Mouse (Mus musculus): ENCODE measurements around the gene Hnf1b. TPM values are rescaled to one million over a fixed set of nuclear protein-coding genes. Genes with fewer than 3 reads are reported as not detected.

Hnf1b gene
- polyA plus RNA-seq, 1 experiment from 2014 or later: 9.5 TPM

DNA sequence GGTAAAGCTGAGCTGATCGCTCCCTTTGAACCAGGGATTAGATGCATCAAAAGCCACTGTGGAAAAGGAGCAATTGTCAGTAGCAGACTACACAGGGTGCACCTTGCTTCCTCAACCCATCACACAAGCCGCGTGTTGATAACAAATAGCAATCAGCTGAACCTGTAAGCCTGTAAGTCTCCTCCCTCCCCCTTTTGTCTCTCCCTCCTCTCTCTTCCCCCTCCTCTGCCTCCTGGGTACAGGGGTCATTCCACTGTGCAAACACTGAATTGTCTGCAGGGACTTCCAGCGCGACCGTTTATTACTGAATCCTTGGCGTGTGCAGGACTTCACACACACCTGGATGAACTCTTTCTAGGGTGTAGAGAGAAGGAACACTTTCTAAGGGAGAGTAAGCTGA, 58.5 kb downstream of the Hnf1b start:
- Histone ChIP-seq H3K27me3 (no peaks in the 10 kb centered on the region), H3K36me3 (no peaks in the 10 kb centered on the region), H3K9ac (no peak overlapping the region), H3K9me3 (no peaks in the 10 kb centered on the region), H3K4me3 (no peak overlapping the region), H3K27ac (no peak overlapping the region), H3K4me1 (0 out of 2 replicates have a peak, but pooled peaks cover 3% of the 10 kb centered on the region), H3K4me2 (no peak overlapping the region)
- no peak for ATAC-seq (ENCODE audit: borderline replicate concordance, extremely low read depth, low FRiP score, low TSS enrichment)
- WGBS: 31% methylated on average over 7 of the region's 7 CpGs

DNA sequence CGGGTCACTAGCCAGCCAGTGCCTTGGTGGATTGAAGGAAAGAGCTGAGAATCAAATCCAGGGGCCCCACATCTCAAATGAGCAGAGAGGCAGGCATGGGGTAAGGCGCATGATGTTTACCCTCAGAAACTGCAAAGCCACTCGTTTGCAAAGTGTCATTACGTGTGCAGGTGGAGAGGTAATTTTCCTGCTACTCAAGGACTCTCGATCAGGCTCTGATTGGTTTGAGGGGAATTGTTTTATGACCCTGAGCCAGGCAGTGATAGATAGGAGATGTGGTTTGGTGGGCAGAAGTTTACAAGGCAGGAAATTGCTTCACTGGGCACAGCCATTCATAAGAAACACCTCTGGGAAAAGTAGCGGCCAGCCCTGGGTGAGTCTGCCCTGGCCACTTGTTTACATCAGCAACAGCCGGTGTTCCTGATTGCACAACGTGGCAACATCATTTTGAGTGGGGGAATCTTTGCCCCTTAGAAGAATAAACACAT, 64.0 kb downstream of the Hnf1b start:
- no peak for ATAC-seq (ENCODE audit: borderline replicate concordance, extremely low read depth, low FRiP score, low TSS enrichment)
- WGBS: 28% methylated on average over 8 of the region's 8 CpGs
- Histone ChIP-seq H3K27ac (no peak overlapping the region), H3K36me3 (no peaks in the 10 kb centered on the region), H3K4me1 (0 out of 2 replicates have a peak, but pooled peaks cover 7% of the 10 kb centered on the region), H3K4me3 (no peak overlapping the region), H3K9me3 (no peaks in the 10 kb centered on the region), H3K27me3 (no peaks in the 10 kb centered on the region), H3K4me2 (no peak overlapping the region), H3K9ac (no peak overlapping the region)

GRCm38 (mm10) chr11:83914501-83914900, 64.6 kb downstream of the Hnf1b start:
- Histone ChIP-seq H3K27me3 (no peaks in the 10 kb centered on the region), H3K36me3 (no peaks in the 10 kb centered on the region), H3K4me2 (no peak overlapping the region), H3K27ac (no peak overlapping the region), H3K9me3 (no peaks in the 10 kb centered on the region), H3K4me3 (no peak overlapping the region), H3K4me1 (0 out of 2 replicates have a peak, but pooled peaks cover 7% of the 10 kb centered on the region), H3K9ac (no peak overlapping the region)
- WGBS: 67% methylated on average over 4 of the region's 4 CpGs
- no peak for ATAC-seq (ENCODE audit: borderline replicate concordance, extremely low read depth, low FRiP score, low TSS enrichment)

- Histone ChIP-seq H3K9me3 (no peaks in the 10 kb centered on the region), H3K27ac (no peak overlapping the region), H3K4me1 (no peaks in the 10 kb centered on the region), H3K9ac (no peak overlapping the region), H3K4me2 (no peak overlapping the region), H3K36me3 (no peaks in the 10 kb centered on the region), H3K4me3 (no peak overlapping the region), H3K27me3 (no peaks in the 10 kb centered on the region)
- WGBS: 35% methylated on average over 2 of the region's 2 CpGs
- ATAC-seq (ENCODE audit: borderline replicate concordance, extremely low read depth, low FRiP score, low TSS enrichment): no peak
Measured at GRCm38 (mm10) chr11:83922600-83922999, 72.7 kb downstream of the Hnf1b start.

DNA sequence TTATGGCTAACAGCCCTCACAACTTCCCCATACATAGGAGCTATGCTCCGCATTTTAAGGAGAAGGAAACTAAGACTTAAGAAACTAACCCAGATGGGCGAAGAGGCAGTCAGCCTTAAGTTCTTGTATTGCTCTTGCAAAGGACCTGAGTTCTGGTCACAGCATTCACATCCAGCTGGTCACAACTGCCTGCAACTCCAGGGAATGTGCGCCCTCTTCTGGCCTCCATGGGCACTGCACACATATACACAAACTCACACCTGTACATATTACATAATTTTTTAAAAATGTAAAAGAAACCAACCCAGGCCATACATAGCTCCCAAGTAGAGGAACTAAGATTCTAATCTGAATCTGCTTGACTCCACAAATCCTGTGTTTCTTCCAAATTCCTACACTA, 77.2 kb downstream of the Hnf1b start:
- no peaks in the 10 kb centered on the region for H3K4me1 ChIP-seq
- no peaks in the 10 kb centered on the region for H3K27me3 ChIP-seq
- no peak overlapping the region for H3K27ac ChIP-seq
- 64% methylated on average over 3 of the region's 3 CpGs for WGBS
- ATAC-seq (ENCODE audit: borderline replicate concordance, extremely low read depth, low FRiP score, low TSS enrichment): no peak
- no peak overlapping the region for H3K9ac ChIP-seq
- H3K36me3 ChIP-seq: no peaks in the 10 kb centered on the region
- no peak overlapping the region for H3K4me2 ChIP-seq
- H3K4me3 ChIP-seq: no peak overlapping the region
- H3K9me3 ChIP-seq: no peaks in the 10 kb centered on the region

DNA sequence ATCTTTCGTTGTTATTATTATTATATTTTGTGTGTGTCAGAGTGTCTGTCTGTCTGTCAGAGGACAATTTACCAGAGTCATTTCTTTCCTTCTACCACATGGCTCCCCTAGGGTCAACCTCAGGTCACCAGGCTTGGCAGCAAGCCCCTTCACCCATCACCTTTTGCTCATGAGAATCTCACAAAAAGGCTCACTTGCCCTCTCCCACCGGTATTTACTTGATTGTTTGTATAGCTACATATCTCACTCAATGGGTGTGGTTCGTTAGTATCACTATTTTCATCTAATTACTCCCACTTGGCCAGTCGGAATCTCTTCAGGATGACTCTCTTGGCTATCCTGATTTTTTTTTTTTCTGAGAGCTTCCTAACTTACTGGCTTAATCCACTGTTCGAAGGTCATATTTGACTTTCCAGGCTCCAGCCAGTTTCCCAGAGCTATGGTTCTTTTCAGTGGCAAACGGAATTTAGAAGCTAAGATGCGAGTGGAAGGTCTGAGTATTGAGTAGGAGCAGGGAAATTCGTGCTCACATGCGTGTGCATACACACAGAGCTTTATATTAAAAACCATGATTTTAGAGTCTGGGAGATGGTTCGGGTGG, 82.7 kb downstream of the Hnf1b start:
- Histone ChIP-seq H3K9me3 (no peaks in the 10 kb centered on the region), H3K9ac (no peak overlapping the region), H3K4me2 (no peak overlapping the region), H3K27ac (no peak overlapping the region), H3K27me3 (no peaks in the 10 kb centered on the region), H3K4me1 (no peaks in the 10 kb centered on the region), H3K4me3 (no peak overlapping the region), H3K36me3 (no peaks in the 10 kb centered on the region)
- 69% methylated on average over 10 of the region's 10 CpGs for WGBS
- ATAC-seq (ENCODE audit: borderline replicate concordance, extremely low read depth, low FRiP score, low TSS enrichment): no peak

- no peak for ATAC-seq (ENCODE audit: borderline replicate concordance, extremely low read depth, low FRiP score, low TSS enrichment)
- Histone ChIP-seq H3K4me1 (no peaks in the 10 kb centered on the region), H3K27me3 (no peaks in the 10 kb centered on the region), H3K4me2 (no peak overlapping the region), H3K4me3 (no peak overlapping the region), H3K9ac (no peak overlapping the region), H3K27ac (no peak overlapping the region), H3K9me3 (no peaks in the 10 kb centered on the region), H3K36me3 (no peaks in the 10 kb centered on the region)
- 77% methylated on average over 4 of the region's 4 CpGs for WGBS
Measured at GRCm38 (mm10) chr11:83933376-83933775, 83.5 kb downstream of the Hnf1b start.

DNA sequence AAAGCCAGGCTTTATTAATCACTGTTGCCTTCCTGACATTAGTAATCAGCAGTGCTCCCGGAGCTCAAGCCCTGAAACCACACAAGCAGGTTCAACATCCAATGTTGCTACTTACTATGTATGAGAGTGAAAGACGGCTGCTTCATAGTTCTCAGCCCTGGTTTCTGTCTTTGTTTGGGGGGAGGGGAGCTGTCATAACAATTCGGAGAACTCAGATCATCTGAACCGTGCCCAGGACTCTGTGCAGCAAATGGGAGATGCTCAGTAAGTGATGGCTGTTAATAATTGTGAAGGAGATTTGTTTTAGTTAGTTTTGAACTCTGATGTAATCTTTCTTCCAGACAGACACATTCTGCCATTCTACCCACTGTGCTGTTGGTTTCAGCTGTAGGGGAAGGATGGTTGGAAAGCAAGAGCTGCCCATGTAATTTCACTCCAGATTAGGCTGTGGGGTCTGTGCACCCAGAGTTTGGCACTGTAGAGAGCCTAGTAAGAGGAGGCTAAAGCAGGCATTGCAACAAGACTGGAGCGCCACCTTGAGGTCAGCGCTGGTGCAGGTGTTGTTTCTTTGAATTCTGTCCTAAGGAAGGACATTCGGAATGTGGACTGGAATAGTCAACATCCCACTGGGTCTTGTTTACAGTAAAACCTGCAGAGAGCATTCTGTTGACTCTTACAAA, 86.3 kb downstream of the Hnf1b start:
- no peak overlapping the region for H3K9ac ChIP-seq
- peak; percentile 55; the same call in 1 of the 2 replicates for ATAC-seq (ENCODE audit: borderline replicate concordance, extremely low read depth, low FRiP score, low TSS enrichment)
- no peaks in the 10 kb centered on the region; the same call in 1 of the 2 replicates for H3K27me3 ChIP-seq
- WGBS: 10% methylated on average over 7 of the region's 7 CpGs
- H3K4me1 ChIP-seq: no peaks in the 10 kb centered on the region
- no peak overlapping the region for H3K27ac ChIP-seq
- no peaks in the 10 kb centered on the region for H3K36me3 ChIP-seq
- H3K9me3 ChIP-seq: no peaks in the 10 kb centered on the region
- H3K4me3 ChIP-seq: no peak overlapping the region
- no peak overlapping the region for H3K4me2 ChIP-seq

DNA sequence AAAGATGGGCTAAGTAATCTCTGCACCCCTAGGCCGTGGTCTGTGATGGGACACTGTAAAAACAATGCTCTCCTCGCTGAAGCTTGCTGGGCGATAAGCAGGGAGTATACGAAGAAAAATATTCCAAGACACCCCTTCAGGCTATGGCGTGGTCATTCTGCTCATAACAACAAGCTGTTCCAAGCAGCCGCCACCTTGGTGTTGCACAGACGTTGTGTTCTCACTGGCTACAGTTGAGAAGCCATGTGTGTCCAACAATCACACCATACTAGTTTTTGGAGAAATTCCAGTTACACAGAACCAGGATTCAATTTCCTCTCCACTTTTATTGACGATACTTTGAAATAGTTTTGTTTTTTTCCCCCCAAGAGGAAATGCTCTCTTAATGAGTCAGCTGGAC, 88.7 kb downstream of the Hnf1b start:
- 74% methylated on average over 8 of the region's 8 CpGs for WGBS
- Histone ChIP-seq H3K9me3 (no peaks in the 10 kb centered on the region), H3K9ac (no peak overlapping the region), H3K4me2 (no peak overlapping the region), H3K36me3 (peaks cover 2% of the 10 kb centered on the region; the same call in 1 of the 2 replicates), H3K27ac (no peak overlapping the region), H3K4me1 (peaks cover 8% of the 10 kb centered on the region; the same call in 1 of the 2 replicates), H3K4me3 (no peak overlapping the region), H3K27me3 (no peaks in the 10 kb centered on the region; the same call in 1 of the 2 replicates)
- no peak for ATAC-seq (ENCODE audit: borderline replicate concordance, extremely low read depth, low FRiP score, low TSS enrichment)

DNA sequence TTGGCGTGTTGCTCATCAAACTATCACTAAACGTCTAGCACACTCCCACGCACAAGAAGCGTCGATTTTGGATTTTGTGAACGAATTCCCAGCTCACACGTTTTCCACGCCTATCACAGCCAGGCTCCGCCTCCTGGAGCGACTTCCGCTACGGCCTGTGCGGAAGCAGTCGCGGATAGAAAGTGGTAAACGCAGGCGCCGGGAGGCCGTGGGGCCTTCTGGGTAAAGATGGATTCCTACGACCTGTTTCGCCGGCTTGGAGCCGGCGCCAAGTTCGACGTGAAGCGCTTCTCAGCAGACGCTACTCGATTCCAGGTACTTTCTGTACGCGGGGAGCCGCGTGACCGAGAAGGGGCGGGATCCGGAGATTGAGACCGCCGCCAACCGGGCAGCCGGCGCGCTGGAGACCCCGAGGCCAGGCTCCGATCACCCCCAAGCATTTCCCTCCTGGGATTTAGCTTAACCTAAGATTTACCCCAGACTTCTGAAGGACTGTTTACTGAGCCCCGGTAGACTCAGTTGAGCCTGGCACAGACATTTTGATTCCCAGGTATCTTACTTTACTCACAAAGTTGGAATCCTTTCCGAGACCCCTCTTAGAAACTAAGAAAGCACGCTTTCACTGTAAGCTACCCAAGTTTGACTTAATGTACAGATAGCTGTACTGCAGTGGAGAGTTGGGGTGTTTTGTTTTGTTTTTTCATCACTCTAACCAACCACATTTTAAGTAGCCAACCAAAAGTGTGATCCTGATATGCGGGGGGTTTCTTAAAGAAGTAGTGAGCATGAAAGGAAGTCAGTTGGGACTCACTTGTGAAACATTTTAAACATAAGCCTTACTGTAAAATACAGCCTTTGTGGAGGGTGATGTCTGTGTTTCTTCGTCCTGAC, 92.3 kb downstream of the Hnf1b start, which contains the start of gene Ddx52:
Ddx52 (plus strand) TSS at position 113 of the 891 bp plus-strand sequence.
- H3K4me1 ChIP-seq: peaks cover 8% of the 10 kb centered on the region; the same call in 1 of the 2 replicates
- peaks cover 36% of the 10 kb centered on the region for H3K36me3 ChIP-seq
- H3K4me2 ChIP-seq: peak within 1 kb of the TSS; percentile 60
- peak within 1 kb of the TSS; percentile 45 for H3K27ac ChIP-seq
- peak within 1 kb of the TSS; percentile 77 for H3K9ac ChIP-seq
- peak; percentile 92; the same call in 1 of the 2 replicates for ATAC-seq (ENCODE audit: borderline replicate concordance, extremely low read depth, low FRiP score, low TSS enrichment)
- peak within 1 kb of the TSS; percentile 74 for H3K4me3 ChIP-seq
- no peaks in the 10 kb centered on the region; the same call in 1 of the 2 replicates for H3K27me3 ChIP-seq
- WGBS: under 1% methylated on average over 49 of the region's 49 CpGs
- no peaks in the 10 kb centered on the region for H3K9me3 ChIP-seq
